Mouse (Mus musculus): ENCODE data around the gene Acsbg1.

DNA sequence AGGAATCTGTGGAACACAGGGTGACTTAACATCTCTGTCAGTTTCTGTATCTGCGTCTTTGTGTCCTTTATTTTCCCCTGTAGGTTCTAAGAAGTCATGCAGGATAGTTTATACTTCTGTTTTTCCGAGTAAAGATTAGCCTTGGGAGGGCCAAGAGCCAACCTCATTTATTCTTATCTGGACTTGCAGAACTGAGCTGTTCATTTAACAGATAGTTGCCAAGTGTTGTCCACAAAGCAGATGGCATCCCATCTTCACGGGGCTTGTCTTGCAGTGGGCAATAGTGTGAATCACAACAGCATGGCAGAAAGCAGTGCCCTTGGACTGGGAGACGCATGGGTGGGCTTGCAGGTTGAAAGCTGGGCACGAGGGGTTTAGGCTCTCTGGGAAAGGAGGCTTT is 42.7 kb upstream of the Acsbg1 start:
- TF ChIP-seq EP300 (IDR thresholded peaks at IDR 0.05; ENCODE audit: low read depth): no peak
- no peak for TF ChIP-seq CTCF (IDR thresholded peaks at IDR 0.05; ENCODE audit: low read depth)

Measured in heart, postnatal 0 days (tissue).